Mouse (Mus musculus): ENCODE results near the gene AI597479. TPM values are rescaled to one million over a fixed set of nuclear protein-coding genes. Genes with fewer than 3 reads are reported as not detected.

AI597479 gene
- total RNA-seq, 2 experiments from 2014 or later, result 27.5 to 27.8 TPM

GRCm38 (mm10) chr1:43157907-43158306 is 59.4 kb downstream of the AI597479 start:
- DNase-seq (ENCODE audit: low spot score in 2 of 2), result no peak

- DNase-seq (ENCODE audit: low spot score in 2 of 2), result no peak
Measured at GRCm38 (mm10) chr1:43159429-43159828, 60.9 kb downstream of the AI597479 start.

DNA sequence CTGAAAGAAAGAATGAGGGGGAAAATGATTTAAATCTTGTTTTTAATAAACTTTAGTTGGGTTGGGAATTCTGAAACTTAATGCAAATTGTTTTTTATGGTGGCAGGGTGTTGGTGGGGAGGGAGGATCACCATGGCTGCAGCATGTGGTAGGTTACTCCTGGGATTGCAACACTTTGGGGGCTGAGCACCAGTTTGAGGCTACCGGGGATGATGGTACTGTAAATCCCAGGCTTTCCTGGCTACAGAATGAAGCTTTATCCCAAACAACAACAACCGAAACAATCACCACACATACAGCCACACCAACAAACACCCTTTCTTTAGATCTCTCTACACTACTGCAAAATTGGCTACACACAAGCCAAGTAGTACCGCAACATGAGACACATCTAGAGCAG is 63.9 kb downstream of the AI597479 start:
- no peak for DNase-seq (ENCODE audit: low spot score in 2 of 2)

DNA sequence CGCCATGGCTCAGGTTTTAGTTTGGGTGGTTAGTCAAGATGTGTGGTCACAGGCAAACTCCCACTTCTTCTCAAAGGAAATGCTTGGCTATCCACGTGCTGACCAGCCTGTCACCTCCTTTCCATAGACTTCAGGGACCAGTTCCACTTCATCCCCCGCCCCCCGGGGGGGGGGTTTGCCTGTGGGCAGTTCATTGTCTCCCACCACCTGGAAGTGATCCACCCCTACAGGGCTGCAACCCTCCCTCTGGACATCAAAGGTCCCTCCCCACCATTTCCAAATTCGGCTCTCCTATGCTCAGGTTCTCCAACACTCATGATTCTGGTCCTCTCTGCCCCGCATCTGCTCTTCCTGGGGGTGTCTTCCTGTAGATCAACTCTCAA is 64.6 kb downstream of the AI597479 start:
- no peak for DNase-seq (ENCODE audit: low spot score in 2 of 2)

DNA sequence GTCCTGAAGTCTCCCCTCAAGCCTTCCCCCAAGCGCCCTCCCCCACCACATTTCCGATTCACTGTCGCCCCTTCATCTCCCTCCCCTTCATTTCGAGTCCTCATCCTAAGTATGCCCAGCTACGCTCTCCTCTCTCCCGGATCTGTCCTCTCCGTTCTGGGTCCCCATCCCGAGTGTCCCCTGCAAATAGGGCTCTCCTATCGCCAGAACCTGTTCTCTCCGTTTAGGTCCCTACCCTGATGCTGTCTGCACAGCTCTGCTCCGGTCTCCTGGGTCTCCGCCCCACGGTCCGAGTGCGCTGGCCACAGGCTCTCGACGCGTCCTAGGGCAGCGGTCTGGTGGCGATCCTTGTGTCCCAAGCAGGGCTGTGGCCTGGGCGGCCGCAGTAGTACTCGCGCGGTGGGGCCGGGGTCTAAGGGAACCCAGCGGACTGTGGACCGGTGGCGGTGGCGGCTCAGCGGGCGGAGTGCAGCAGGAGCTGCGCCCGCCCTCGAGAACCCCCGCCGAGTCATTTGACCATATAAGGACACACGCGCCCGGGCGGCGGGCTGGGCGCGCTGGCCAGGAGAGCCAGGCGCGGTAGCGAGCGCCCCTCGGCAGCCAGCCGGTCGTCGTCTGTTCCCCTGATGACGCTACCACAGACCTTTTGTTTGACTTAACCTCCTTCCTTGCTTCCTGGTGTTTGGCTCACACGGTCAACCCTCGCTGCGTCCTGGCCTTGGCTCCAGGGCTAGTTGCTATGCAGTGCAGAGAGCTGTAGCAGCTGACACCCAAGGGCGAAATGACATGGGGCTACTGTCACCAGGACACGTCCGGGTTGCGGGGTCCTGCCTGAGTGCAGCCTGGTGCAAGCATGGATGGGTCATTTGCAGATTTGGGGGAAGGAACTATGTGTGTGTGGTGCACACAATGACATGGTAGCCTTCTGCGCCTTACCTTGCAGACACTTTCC is 65.2 kb downstream of the AI597479 start:
- peak; percentile 58 to 73 for DNase-seq (ENCODE audit: low spot score in 2 of 2)

GRCm38 (mm10) chr1:43164582-43164981 is 66.1 kb downstream of the AI597479 start:
- no peak for DNase-seq (ENCODE audit: low spot score in 2 of 2)

Other genes with a start within 250 kb of the AI597479 start
- 10 to 100 TPM; 43.7 to 45.0 TPM for gene Mrps9, start 247.5 kb upstream of the AI597479 start, total RNA-seq (2021)
- gene Gpr45, start 145.8 kb upstream of the AI597479 start, total RNA-seq (2021), result 10 to 100 TPM; 18.9 to 22.2 TPM
- 10 to 100 TPM; 37.7 to 38.1 TPM for gene Tgfbrap1, start 73 bp upstream of the AI597479 start, total RNA-seq (2021)
- 10 to 100 TPM; 28.5 to 34.0 TPM for gene Fhl2, start 98.3 kb downstream of the AI597479 start, total RNA-seq (2021)

All from layer of hippocampus, adult 18-20 months (tissue).